ENCODE assay signal across 15 mouse cellular contexts in genomic region chr10:117766111-117766895, GRCm38 (mm10).
"Had no signal": no experiment of that assay in that cellular context is flagged by ENCODE, and none has a peak within 500 bp of the region (broad histone marks: within the 10 kb centered on the region; RNA-seq: fewer than 3 reads in every experiment).

No protein-coding gene starts in this region.

- DNase-seq: heart, postnatal 10 days; heart, postnatal 14 days; heart, postnatal 36 days; kidney, adult 11 months; kidney, adult 18-20 months; kidney, adult 2 months; kidney, adult 8-10 months; kidney, adult 9 months; kidney, postnatal 10 days; kidney, postnatal 14 days; kidney, postnatal 25 days; kidney, postnatal 36 days; kidney, postnatal 4 days; layer of hippocampus, adult 9-11 months; layer of hippocampus, postnatal 36 days had no signal
